Mouse (Mus musculus) hindbrain, embryonic 15.5 days (tissue): Measurements from ENCODE around the gene Pcnx3. TPM values are rescaled to one million over a fixed set of nuclear protein-coding genes. Genes with fewer than 3 reads are reported as not detected.
A peak's percentile ranks its signal among the peaks of the same experiment; 100 is the strongest.

Source experiments
- ATAC-seq: fragments of 200-750 bp; cut with Nextera tagmentation; 2 replicates; pipeline ENCODE4 v1.8.0; 2017; ENCODE audit warnings: low read depth, moderate number of reproducible peaks, moderate TSS enrichment; ENCODE audit not compliant: low FRiP score
- H3K27ac ChIP-seq: fragments of 300-500 bp; sonication (generic); replicated peaks from 2 replicates; pipeline ENCODE4 v1.5.1; 2015; ENCODE audit warnings: mild to moderate bottlenecking, inconsistent platforms
- H3K27me3 ChIP-seq: fragments of 300-500 bp; sonication (generic); 2 replicates; pipeline ENCODE4 v1.6.1; 2015; ENCODE audit warnings: control low read depth, inconsistent platforms
- H3K36me3 ChIP-seq: fragments of 300-500 bp; sonication (generic); 2 replicates; pipeline ENCODE4 v1.6.1; 2015; ENCODE audit warnings: control low read depth, inconsistent platforms
- H3K4me1 ChIP-seq: fragments of 300-500 bp; sonication (generic); replicated peaks from 2 replicates; pipeline ENCODE4 v1.6.1; 2015; ENCODE audit warnings: control low read depth, inconsistent platforms
- H3K4me2 ChIP-seq: fragments of 300-500 bp; sonication (generic); 2 replicates; pipeline ENCODE4 v1.6.1; 2015; ENCODE audit warnings: moderate library complexity, mild to moderate bottlenecking, inconsistent platforms
- H3K4me3 ChIP-seq: fragments of 300-500 bp; sonication (generic); 2 replicates; pipeline ENCODE4 v1.5.1; 2015; ENCODE audit warnings: mild to moderate bottlenecking, inconsistent platforms
- H3K9ac ChIP-seq: fragments of 300-500 bp; sonication (generic); 2 replicates; pipeline ENCODE4 v1.6.1; 2015; ENCODE audit warnings: inconsistent platforms
- H3K9me3 ChIP-seq: fragments of 300-500 bp; sonication (generic); 2 replicates; pipeline ENCODE4 v1.6.1; 2016; ENCODE audit warnings: control low read depth, inconsistent platforms
- WGBS: fragments of 180-500 bp; shearing (Covaris S2); methylation state at CpG from one replicate; pipeline ENCODE4 v1.1.7; 2015; 5-methylcytosine and 5-hydroxymethylcytosine counted together
- polyA plus RNA-seq: library from polyadenylated mRNA; unstranded; fragments of >200 nt; fragmentation: Nextera tagmentation; extraction: Ambion mirVana; gene quantifications from 2 replicates; pipeline ENCODE4 v1.2.1, GENCODE M21; 2015

The Pcnx3 gene
- polyA plus RNA-seq, 1 experiment from 2014 or later: 26.7 TPM

GRCm38 (mm10) chr19:5648401-5649297, 40.1 kb downstream of the Pcnx3 start:
- 12% methylated on average over 26 of the region's 26 CpGs for WGBS
- peak; percentile 95 for ATAC-seq
- peak overlapping the region; percentile 27 for H3K4me3 ChIP-seq
- H3K4me2 ChIP-seq: peak overlapping the region; percentile 57
- H3K27me3 ChIP-seq: peaks cover 8% of the 10 kb centered on the region; the same call in 1 of the 2 replicates
- H3K36me3 ChIP-seq: peaks cover 43% of the 10 kb centered on the region
- H3K9me3 ChIP-seq: no peaks in the 10 kb centered on the region
- H3K27ac ChIP-seq: peak overlapping the region; percentile 53
- H3K9ac ChIP-seq: peak overlapping the region; percentile 37
- peaks cover 14% of the 10 kb centered on the region for H3K4me1 ChIP-seq

DNA sequence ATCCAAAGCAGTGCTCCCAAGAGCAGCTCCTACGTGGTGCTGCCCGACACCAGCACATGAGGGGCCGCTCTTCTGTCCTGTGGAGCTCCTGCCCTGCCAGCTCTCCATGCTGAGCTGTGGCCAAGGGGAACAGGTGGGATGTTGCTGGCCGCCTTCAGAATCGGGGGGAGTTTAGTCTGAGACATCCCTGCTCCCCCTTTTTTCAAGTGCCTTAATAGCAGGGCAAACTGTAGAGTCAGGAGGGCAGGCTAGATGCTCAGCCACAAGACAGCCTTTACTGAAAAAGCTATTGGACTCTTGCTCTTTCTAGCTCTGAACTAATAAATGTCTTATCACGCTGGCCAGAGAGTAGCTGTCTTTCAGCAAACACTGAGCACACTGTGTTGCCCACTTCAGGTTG, 40.9 kb downstream of the Pcnx3 start:
- Histone ChIP-seq H3K27me3 (no peaks in the 10 kb centered on the region), H3K4me1 (peaks cover 14% of the 10 kb centered on the region), H3K9ac (no peak overlapping the region), H3K27ac (peak overlapping the region; percentile 53; the same call in 1 of the 2 replicates), H3K4me3 (no peak overlapping the region), H3K4me2 (no peak overlapping the region), H3K9me3 (no peaks in the 10 kb centered on the region), H3K36me3 (peaks cover 50% of the 10 kb centered on the region)
- ATAC-seq: no peak
- 95% methylated on average over 6 of the region's 6 CpGs for WGBS

GRCm38 (mm10) chr19:5646731-5647330, 41.9 kb downstream of the Pcnx3 start:
- no peaks in the 10 kb centered on the region for H3K9me3 ChIP-seq
- H3K9ac ChIP-seq: no peak overlapping the region
- H3K4me2 ChIP-seq: no peak overlapping the region
- no peak overlapping the region for H3K27ac ChIP-seq
- 93% methylated on average over 8 of the region's 8 CpGs for WGBS
- peaks cover 14% of the 10 kb centered on the region for H3K4me1 ChIP-seq
- H3K36me3 ChIP-seq: peaks cover 59% of the 10 kb centered on the region
- H3K27me3 ChIP-seq: no peaks in the 10 kb centered on the region
- ATAC-seq: no peak
- no peak overlapping the region for H3K4me3 ChIP-seq

- no peak for ATAC-seq
Measured at GRCm38 (mm10) chr19:5645280-5645679, 43.4 kb downstream of the Pcnx3 start.

DNA sequence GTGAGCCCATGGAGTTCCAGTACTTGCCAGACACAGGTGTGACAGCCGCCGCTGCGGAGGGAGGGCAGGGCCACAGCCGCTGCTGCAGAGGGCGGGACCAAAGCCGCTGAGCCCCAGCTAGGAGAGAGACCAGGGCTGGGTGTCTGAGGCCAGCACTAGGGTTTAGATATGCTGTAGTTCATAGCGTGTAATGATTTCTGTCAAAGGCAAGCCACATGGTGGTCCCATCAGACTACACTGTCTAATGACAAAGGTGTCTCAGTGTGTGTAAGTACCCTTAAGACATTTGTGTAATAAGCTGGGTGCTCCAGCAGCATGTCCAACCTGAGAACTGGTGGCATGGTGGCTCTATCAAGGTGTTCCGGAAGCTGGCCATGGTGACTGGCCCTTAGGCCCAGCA, 47.1 kb downstream of the Pcnx3 start:
- Histone ChIP-seq H3K4me1 (peaks cover 22% of the 10 kb centered on the region), H3K9me3 (no peaks in the 10 kb centered on the region), H3K27me3 (no peaks in the 10 kb centered on the region), H3K36me3 (peaks cover 66% of the 10 kb centered on the region), H3K4me3 (no peak overlapping the region), H3K27ac (no peak overlapping the region), H3K4me2 (no peak overlapping the region), H3K9ac (no peak overlapping the region)
- 95% methylated on average over 8 of the region's 8 CpGs for WGBS
- no peak for ATAC-seq

More at GRCm38 (mm10) chr19:5645280-5645679, 43.4 kb downstream of the Pcnx3 start:
- 94% methylated on average over 9 of the region's 9 CpGs for whole genome bisulfite sequencing
- Histone ChIP-seq H3K9me3 (no peaks in the 10 kb centered on the region), H3K9ac (no peak overlapping the region), H3K4me2 (no peak overlapping the region), H3K4me3 (no peak overlapping the region), H3K36me3 (peaks cover 70% of the 10 kb centered on the region), H3K4me1 (peaks cover 14% of the 10 kb centered on the region), H3K27ac (no peak overlapping the region), H3K27me3 (no peaks in the 10 kb centered on the region)

DNA sequence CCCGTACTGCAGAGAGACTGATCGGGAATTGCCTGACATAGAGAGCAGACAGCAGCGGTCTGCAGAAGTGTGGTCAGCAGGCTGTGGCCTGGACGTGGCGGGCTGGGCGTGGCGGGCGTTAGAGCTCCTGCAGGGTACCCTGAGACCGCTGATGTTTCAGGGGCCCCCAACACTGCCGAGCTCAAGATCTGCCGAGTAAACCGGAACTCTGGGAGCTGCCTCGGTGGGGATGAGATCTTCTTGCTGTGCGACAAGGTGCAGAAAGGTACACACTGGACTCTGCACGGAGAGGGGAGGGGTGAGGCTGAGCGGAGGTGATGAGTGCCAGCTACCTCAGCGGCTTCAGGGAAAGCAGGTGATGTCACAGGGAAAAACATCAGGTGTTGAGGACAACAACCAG, 47.7 kb downstream of the Pcnx3 start:
- H3K9me3 ChIP-seq: no peaks in the 10 kb centered on the region
- H3K36me3 ChIP-seq: peaks cover 60% of the 10 kb centered on the region
- no peak overlapping the region for H3K4me2 ChIP-seq
- ATAC-seq: no peak
- H3K4me1 ChIP-seq: peaks cover 28% of the 10 kb centered on the region
- no peak overlapping the region for H3K4me3 ChIP-seq
- 91% methylated on average over 17 of the region's 17 CpGs for WGBS
- H3K9ac ChIP-seq: no peak overlapping the region
- no peaks in the 10 kb centered on the region for H3K27me3 ChIP-seq
- H3K27ac ChIP-seq: no peak overlapping the region

- Histone ChIP-seq H3K4me3 (no peak overlapping the region), H3K36me3 (peaks cover 53% of the 10 kb centered on the region)
Measured at GRCm38 (mm10) chr19:5640339-5640738, 48.4 kb downstream of the Pcnx3 start.

DNA sequence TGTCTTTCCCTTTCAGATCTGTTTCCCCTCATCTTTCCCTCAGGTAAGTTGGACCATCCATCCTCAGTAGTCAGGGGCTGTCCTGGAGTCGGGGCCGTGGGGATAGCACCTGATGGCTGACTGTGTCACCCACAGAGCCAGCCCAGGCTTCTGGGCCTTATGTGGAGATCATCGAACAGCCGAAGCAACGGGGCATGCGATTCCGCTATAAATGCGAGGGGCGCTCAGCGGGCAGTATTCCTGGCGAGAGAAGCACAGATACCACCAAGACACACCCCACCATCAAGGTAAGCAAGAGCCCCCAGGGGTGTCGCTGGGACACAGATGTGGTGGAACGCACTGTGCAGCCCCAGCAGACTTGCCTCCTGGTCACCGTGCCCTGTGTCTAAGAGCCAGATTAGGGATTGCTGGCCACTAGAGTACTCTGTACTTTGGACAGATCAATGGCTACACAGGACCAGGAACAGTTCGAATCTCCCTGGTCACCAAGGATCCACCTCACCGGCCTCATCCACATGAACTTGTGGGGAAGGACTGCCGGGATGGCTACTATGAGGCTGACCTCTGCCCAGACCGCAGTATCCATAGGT, 50.2 kb downstream of the Pcnx3 start:
- Histone ChIP-seq H3K4me1 (peaks cover 28% of the 10 kb centered on the region), H3K9ac (peak overlapping the region; percentile 96), H3K27me3 (no peaks in the 10 kb centered on the region), H3K4me3 (peak overlapping the region; percentile 92), H3K36me3 (peaks cover 36% of the 10 kb centered on the region), H3K4me2 (peak overlapping the region; percentile 92), H3K27ac (no peak overlapping the region), H3K9me3 (no peaks in the 10 kb centered on the region)
- no peak for ATAC-seq
- 89% methylated on average over 18 of the region's 18 CpGs for WGBS

More at GRCm38 (mm10) chr19:5640339-5640738, 48.4 kb downstream of the Pcnx3 start:
- Histone ChIP-seq H3K4me2 (no peak overlapping the region), H3K4me1 (peaks cover 28% of the 10 kb centered on the region), H3K27ac (no peak overlapping the region), H3K9me3 (no peaks in the 10 kb centered on the region), H3K9ac (no peak overlapping the region), H3K27me3 (no peaks in the 10 kb centered on the region)
- WGBS: 74% methylated on average over 9 of the region's 9 CpGs
- no peak for ATAC-seq

GRCm38 (mm10) chr19:5637069-5638047, 51.4 kb downstream of the Pcnx3 start, which contains the start of gene Rela:
Gene Rela, plus strand, starts transcription at chr19:5637483.
- H3K36me3 ChIP-seq: peaks cover 25% of the 10 kb centered on the region
- under 1% methylated on average over 90 of the region's 109 CpGs for WGBS

DNA sequence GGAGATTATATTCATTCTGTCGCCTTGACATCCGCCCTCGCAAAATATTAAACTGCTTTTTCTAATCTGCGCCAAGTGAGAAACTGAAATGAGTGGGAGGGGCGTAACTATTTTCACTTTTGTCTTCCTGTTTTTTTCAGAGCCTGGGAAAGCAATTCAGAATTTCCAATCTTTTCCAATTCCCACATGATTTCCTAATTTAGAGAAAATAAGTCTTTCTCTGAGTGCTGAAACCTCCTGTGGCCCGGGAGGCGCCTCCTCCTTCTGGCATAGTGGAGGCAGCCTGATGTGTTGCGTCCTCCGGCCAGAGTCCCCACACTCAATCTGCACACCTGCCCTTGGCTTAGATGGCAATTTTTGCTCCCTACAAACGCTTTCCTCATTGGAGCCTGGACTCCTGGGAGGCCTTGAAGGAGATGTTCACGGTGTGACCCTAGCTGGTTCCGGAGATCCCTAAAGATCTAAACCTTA, 52.1 kb downstream of the Pcnx3 start:
- no peak; the same call in 1 of the 2 replicates for ATAC-seq
- peak overlapping the region; percentile 92 for H3K4me2 ChIP-seq
- 41% methylated on average over 12 of the region's 12 CpGs for WGBS
- H3K9me3 ChIP-seq: no peaks in the 10 kb centered on the region
- peaks cover 18% of the 10 kb centered on the region for H3K36me3 ChIP-seq
- no peaks in the 10 kb centered on the region for H3K27me3 ChIP-seq
- H3K9ac ChIP-seq: peak overlapping the region; percentile 96
- H3K27ac ChIP-seq: peak overlapping the region; percentile 88
- peaks cover 28% of the 10 kb centered on the region for H3K4me1 ChIP-seq
- peak overlapping the region; percentile 92 for H3K4me3 ChIP-seq

More at GRCm38 (mm10) chr19:5637069-5638047, 51.4 kb downstream of the Pcnx3 start, which contains the start of gene Rela:
- Histone ChIP-seq H3K9ac (peak within 1 kb of the TSS; percentile 96), H3K4me3 (peak within 1 kb of the TSS; percentile 92), H3K9me3 (no peaks in the 10 kb centered on the region), H3K4me2 (peak within 1 kb of the TSS; percentile 92), H3K27ac (peak within 1 kb of the TSS; percentile 88), H3K27me3 (no peaks in the 10 kb centered on the region), H3K4me1 (peaks cover 28% of the 10 kb centered on the region)
- peak; percentile 90 for ATAC-seq

GRCm38 (mm10) chr19:5636036-5636570, 52.6 kb downstream of the Pcnx3 start:
- no peak for ATAC-seq
- no peak overlapping the region for H3K9ac ChIP-seq
- H3K4me3 ChIP-seq: no peak overlapping the region
- H3K36me3 ChIP-seq: peaks cover 13% of the 10 kb centered on the region
- H3K9me3 ChIP-seq: no peaks in the 10 kb centered on the region
- H3K27ac ChIP-seq: no peak overlapping the region
- peak overlapping the region; percentile 92 for H3K4me2 ChIP-seq
- peaks cover 28% of the 10 kb centered on the region for H3K4me1 ChIP-seq
- 79% methylated on average over 7 of the region's 7 CpGs for WGBS
- H3K27me3 ChIP-seq: no peaks in the 10 kb centered on the region
